Mouse (Mus musculus): ENCODE data around the gene Lrit3.

- TF ChIP-seq CTCF (conservative IDR thresholded peaks at IDR 0.05; ENCODE audit: insufficient read depth, insufficient read length, low read depth, low read length) (no peak), POLR2A (IDR thresholded peaks at IDR 0.05; ENCODE audit: low read depth, low read length) (no peak)
Observed at GRCm38 (mm10) chr3:129845868-129846267, 42.0 kb upstream of the Lrit3 start.
